Mouse (Mus musculus): ENCODE measurements around the gene Sqor.

The Sqor gene

DNA sequence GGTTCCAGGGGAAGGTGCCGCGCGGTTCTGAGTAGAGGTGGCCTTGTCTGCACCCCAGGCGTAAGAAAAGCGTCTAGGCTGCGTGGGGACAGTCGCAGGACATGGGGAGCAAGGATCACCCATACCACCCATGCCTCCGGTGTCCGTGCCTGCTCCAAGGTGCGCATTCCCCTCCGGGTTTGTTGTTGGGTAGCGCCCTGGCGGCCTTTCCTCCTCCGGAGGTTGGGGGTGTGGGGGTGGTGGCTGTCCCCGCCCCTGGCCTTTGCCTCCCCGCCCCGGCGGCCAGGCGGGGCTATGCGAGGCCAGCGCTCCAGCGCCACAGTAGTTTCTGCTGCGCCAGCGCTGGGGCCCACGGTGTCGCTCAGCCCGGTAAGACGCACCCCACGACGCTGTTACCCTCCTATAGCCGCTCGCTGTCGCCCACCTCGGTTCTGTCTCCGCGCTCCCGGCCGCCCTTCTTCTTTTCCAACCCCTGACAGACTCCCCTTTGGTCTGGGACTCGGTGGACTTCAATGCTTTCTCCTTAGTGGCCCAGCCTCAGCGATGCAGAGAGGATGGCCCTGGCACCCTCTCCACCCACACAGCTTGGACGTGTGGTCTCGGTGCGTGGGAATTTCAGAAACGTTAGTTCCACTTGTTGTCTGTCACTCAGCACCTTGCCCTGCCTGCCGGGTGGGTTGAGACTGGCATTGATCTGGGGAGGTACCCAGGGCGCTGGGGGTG is at the start of gene Sqor:
Gene Sqor (plus strand): TSS at position 167 of the 723 bp plus-strand sequence.
- DNase-seq (ENCODE audit: low read depth), result peak; percentile 31

DNA sequence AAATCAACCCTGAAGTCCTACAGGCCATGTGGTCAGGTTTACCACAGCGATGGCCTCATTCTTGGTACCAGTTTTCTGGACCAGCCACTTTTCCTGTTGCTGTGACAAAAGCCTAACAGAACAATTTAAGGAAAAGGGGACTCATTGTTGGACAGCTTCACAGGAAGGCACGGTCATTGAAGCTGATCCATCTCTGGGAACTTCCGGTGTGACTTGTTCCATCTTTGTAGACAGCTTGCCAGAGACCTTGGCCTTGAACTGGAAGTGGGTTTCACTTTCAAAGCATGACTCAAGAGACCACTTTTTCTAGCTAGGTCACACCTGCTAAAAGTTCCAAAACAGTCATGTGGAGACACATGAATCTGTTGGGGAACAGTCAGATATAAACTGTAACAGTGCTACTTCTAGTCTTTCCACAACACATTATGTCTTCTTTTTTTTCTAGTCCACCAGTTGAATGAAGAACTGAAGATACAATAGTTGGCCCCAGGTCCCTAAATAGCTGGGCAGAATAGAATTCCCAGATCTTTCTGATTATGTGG is 48.7 kb upstream of the Sqor start:
- DNase-seq (ENCODE audit: low read depth), result no peak

DNA sequence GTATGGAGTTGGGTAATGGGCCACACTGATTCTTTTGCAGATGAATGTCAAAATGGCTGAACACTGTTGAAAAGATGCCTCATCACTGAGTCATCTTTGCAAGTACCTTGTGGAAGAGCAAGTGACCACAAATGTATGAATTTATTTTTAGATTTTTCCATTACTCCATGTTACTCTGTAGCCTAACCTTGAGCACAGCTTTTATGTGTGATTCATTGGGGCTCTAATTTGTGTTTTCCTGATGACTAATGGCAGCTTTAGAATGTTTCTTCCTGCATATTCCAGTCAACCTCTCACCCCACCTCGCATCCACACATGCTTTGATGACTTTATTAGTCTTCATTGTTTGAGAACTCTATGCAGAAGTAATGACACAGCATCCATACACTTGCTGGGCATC is 45.8 kb upstream of the Sqor start:
- DNase-seq (ENCODE audit: low read depth), result no peak

DNA sequence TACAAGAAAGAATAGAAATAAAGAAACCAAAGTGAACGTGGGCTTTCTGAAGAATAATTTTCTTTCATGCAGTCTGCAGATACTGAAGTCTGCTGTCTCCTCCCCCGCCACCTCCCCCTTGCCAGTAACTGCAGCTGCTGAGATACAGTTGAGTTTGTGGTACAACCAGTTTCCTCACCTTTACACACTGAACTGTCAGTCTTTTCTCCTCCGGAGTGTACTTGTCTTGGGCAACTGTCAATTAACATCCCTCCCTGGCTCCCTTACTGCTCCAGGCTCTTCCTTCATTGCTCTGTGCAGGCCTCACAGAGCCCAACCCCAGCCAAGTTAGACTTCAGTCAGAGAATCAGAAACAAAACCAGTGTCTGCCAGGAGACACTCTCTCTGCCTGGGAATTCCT is 44.5 kb upstream of the Sqor start:
- DNase-seq (ENCODE audit: low read depth), result no peak

DNA sequence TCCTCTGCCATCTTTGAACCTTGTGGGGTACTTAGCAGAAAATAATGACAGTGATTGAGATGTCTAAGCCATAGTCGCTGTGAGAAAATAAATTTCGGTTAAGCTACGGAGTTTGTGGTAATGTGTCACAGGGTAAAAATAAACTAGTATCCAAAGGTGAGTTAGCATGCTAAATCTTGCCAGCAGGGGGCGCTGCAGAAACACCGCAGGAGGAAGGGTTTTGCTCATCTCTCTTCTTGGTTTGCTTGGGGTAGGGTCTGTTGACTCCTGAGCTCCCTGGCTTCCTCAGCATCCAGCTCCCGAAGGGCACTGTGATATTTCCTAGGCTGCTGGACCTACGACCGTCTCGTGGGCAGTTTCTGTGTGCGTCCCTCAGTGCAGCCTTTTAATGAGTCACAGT is 39.4 kb upstream of the Sqor start:
- DNase-seq (ENCODE audit: low read depth), result no peak

DNA sequence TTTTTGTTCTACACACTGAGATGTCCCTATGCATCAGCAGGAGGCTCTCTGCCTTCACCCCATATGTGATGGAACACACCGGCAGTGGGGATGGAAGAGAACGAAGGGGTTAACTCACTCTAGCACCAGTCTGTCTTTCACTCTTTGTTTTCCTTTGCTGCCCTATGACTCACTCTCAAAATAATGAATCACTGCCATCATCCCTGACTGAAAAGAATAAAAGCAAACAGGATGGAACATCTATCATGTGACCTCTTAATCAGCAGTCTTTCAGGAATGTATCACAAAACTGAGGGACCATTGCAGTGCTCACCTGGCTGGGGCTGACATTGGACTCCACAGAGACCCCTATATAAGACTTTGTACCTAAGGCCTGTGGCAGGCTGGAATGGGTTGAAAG is 33.6 kb upstream of the Sqor start:
- DNase-seq (ENCODE audit: low read depth), result no peak

DNA sequence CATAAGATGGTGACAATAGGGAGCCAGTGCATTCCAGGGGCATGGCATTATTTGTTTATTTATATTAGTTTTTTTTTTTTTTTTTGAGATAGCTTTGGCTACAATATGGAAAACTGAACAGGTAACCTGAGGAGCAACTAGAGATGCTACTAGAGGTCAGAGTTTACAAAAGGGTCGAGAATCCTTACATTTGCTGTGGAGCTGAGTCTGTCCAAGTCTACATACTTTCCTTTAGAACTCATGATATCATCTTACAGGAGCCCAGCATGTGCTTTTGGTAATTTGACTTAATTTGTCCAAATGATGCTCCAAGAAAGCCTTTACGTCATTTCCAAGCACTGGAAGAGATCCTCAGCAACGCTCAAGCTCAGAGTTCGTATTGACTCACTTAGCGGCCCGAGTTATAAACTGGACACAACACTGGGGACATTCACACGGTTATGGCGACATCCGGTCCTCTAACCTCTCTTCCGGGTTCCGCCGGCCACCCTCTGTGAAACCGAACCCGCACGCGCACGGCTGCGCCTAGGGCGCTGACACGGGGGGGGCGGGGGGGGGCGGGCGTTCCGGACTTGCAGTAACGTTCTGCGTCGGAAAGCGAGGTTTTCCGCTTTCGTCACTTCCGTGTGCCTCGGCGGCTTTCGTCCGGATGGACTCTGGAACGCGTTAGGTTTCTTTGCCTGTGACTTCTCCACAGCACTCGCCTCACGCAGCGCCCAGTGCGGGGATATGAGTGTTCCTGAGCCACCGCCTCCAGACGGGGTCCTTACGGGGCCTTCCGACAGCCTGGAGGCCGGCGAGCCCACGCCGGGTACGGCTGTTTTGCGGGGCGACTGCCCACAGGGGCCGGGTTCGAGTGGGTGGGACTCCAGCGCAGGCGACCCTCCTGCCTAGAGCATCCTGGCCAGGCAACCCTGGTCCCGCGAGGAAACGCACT is 26.9 kb upstream of the Sqor start, which contains the start of gene Bloc1s6:
Gene Bloc1s6 (plus strand): TSS at position 610 of the 937 bp plus-strand sequence.
- peak; percentile 84 for DNase-seq (ENCODE audit: low read depth)

DNA sequence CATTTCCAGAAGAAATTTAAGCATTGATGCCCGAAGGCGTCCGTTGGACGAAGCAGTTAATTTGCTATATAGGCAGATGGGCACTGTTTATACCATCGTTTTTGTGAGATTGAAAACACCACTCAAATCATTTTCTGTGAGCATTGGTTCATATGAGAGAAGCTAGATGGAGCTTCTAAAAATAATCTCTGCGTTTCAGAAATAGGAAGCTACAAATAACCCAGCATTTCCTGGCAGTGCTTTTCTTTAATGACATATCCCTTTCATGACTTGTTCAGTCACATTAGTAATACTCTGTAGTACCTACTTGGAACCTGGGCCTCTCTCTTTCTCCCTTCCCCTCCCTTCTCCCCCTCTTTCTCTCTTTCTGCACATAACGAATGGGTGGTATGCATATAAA is 26.0 kb upstream of the Sqor start:
- no peak for DNase-seq (ENCODE audit: low read depth)

DNA sequence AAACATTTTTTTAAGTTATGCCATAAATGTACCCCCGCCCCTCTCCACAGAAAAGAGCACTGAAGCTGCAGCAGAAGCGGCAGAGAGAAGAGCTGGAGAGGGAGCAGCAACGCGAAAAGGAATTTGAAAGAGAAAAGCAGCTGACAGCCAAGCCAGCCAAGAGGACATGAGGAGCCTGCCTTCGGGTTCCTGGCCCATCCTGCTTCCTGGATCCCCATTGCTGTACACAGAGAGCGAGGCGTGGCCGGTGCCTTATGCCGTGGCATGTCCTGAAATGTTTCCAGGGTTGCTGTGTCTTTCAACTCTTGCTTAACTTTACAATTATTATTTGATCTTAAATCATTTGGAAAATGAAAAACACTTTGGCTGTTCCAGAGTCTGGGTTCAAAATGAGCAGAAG is 18.6 kb upstream of the Sqor start:
- no peak for DNase-seq (ENCODE audit: low read depth)

DNA sequence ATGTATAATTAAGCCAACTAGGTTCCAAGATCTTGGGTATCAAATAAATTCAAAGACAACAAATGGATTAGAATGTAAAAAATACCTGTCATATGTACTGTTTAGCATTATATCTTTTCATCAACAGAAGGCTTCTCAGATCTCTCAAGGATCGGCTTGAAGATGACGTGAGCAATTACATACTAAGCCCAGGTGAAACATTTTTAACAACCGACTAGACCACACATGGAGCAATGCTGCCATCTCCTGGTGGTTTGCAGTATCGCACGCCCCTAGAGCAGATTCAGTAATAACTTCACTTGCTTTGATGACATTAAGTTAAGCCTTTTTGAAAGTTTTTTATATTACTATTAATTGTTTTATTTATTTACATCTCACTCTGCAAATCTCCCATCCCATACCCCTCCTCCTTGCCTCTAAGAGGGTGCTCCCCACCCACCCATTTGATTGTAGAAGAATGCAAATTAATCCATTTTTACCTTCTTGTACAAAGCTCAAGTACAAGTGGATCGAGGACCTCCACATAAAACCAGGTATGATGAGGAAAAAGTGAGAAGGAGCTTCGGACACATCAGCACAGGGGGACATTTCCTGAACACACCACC is 11.2 kb upstream of the Sqor start:
- peak; percentile 60 for DNase-seq (ENCODE audit: low read depth)

DNA sequence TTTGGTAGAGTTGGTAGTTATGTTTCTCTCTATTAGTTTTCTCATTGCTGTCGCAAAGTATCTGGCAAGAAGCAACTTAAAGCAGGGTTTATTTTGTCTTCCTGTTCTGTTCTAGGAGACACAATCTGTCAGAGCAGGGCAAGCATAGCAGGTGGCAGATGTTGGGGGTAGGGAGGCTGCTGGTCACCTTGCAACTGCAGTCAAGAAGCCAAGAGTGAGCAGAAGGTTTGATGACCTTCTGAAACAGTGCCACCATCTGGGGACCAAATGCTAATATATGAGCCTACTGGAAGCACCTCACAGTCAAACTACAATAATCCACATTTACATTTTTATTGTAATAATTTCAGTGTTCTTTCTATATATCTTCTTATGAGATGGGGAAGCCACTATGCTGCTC is 5.2 kb upstream of the Sqor start:
- no peak for DNase-seq (ENCODE audit: low read depth)

DNA sequence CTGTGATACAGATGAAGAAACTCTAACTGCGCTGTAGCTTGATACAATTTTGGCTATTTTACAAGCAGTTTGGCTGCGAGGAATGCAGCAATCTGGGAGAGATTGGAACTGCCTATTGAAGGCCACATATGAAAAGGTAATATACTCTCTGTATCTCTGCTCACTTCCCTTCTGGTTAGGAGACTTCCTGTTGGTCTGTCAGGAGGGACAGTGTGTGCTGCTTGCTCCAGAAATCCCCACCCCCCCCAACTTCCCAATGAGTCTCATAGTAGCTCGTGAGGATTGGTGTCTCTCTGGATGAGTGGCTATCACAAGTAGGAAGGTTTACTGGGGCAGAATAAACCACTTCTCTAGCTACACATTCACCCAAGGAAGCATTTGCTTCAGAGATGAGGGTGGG is 2.0 kb upstream of the Sqor start:
- DNase-seq (ENCODE audit: low read depth), result no peak

DNA sequence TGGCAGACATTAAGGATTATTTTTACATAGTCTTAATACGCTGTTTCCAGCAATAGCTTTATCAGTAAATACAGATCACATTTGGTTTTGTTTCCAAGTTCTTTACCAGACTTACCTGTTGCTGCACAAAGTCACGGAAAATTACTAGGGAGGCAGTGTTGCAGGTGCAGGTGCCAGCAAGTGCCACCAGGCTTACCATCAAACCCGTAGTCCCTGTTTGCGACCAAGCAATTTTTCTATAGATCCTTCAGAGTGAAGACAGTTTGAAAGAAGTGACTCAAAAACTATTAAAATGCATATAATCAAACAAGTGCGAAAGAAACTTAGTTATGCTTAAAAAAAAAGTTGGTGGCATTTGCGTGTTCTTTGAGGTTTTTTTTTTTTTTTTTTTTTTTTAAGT is 511 bp upstream of the Sqor start:
- DNase-seq (ENCODE audit: low read depth), result no peak

DNA sequence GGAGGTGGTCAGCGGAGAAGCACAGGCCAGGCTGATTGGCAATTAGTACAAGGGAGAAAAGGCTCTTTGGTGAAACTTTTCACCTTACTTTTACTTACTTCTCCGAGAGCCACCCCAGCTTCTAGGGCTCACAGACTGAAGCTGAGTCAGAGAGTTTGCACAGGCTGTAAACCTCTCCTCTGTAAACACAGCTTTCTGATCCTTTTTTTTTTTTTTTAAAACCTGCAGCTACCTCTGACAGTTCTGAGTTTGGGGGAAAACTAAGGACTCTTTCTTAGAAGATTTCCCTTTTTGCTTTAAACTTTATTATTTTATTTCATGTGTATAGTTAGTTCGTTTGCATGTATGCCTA is 733 bp downstream of the Sqor start:
- DNase-seq (ENCODE audit: low read depth), result no peak

DNA sequence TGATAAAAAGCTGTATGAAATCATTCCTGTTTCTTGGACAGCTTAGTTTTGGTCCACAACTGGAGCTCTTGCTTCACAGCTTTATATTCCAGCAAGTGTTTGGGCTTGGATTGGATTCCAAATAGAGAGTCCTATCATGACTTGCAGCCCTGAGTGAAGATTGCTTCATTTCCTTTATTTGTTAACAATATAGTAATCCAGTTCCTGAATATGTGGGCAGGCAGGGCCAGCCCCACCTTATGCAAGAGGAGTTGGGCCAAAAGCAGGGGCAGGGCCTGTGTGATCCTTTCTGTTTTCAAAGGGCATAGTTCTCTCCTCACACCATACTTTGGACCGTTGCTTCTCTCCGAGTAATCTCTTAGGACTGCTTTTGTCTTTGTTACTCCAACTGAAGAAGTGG is 6.0 kb downstream of the Sqor start:
- DNase-seq (ENCODE audit: low read depth), result no peak

DNA sequence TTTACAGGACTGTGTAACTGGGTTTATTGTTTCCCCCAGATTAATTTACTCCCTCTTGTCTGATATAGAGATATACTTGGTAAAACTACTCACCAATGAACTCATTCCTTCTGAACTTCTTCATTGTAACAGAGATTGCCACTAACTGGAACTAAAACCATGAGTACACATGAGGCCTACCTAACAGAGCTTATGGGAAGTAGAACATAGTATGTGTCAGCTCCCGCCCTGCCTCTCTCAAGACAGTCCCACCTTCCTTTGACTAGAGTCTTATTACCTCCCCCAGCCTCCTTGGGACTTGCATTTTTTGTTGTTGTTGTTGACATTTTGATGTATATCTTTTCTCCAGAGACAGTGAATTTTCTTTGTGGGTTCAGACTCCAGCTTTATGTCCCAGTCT is 7.9 kb downstream of the Sqor start:
- no peak for DNase-seq (ENCODE audit: low read depth)

DNA sequence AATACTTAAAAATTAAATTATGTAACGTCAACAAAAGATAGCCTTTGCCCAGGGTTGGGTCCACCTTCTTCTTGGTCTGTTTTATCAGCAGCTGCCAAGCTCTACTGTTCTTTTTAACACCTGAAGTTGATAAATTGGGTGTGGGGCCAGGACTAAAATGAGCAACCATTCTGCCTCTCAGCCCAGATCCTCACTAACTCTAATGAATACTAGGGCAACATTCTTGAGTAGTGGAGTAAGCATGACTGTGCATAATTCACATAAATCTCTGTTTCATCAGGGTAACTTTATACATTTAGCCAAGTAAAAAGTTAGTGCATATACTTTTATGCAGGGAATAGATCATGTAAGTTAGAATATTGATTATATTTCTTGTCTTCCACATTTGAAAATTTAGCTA is 10.5 kb downstream of the Sqor start:
- no peak for DNase-seq (ENCODE audit: low read depth)

DNA sequence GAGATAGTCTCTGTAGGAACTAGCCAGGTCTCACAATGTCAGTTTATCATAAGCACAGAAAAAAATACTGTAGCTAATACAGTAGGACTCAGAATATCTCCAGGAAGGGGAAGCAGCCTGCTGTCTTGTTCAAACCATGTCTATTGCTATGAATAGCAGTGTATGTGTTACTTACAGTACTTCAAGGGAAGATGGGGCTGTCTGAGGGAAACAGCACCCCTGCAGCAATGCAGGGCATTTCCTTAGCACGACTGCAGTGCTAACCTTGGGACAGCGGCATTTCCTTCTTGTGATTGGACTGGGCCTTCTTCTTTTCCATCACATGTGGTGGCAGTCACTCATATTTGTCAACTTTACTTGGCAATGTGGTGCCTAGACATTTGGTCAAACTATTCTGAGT is 11.8 kb downstream of the Sqor start:
- no peak for DNase-seq (ENCODE audit: low read depth)

DNA sequence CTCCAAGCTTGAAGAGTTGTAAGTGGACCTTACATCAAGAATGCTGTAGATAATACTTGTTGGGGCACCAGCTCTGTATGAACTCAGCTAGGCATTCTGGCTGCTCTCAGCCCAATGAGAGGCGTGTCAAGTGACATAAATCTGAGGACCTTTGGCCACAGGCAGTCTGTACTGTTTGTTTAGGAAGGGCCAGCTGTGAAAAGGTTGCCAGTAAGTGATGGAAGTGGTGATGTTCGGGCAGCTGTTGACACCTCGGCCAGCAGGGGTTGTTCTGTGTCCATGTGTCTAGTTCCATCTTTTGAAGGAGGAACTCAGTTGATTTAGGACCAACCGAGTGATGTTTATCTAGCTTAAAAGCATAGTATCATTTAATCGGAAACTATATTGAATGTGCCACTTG is 14.9 kb downstream of the Sqor start:
- DNase-seq (ENCODE audit: low read depth), result no peak

DNA sequence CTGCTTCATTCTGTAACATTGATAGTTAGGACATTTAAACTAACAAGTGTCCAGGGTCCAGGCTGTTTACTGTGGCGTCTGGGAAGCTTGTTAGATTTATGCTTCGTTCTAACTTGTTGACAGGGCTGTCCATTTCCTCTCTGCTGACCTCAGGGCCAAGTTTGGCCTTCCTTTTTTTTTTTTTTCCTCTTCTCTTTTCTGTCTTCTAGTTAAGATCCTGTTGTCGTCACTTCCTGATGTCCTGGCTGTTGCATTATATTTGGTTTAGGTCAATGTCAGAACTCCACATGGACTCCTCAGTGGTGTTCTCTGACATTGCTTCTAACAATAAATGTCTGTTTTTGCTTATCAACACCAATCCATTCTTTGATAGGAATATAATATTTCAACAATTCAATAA is 15.4 kb downstream of the Sqor start:
- no peak for DNase-seq (ENCODE audit: low read depth)

DNA sequence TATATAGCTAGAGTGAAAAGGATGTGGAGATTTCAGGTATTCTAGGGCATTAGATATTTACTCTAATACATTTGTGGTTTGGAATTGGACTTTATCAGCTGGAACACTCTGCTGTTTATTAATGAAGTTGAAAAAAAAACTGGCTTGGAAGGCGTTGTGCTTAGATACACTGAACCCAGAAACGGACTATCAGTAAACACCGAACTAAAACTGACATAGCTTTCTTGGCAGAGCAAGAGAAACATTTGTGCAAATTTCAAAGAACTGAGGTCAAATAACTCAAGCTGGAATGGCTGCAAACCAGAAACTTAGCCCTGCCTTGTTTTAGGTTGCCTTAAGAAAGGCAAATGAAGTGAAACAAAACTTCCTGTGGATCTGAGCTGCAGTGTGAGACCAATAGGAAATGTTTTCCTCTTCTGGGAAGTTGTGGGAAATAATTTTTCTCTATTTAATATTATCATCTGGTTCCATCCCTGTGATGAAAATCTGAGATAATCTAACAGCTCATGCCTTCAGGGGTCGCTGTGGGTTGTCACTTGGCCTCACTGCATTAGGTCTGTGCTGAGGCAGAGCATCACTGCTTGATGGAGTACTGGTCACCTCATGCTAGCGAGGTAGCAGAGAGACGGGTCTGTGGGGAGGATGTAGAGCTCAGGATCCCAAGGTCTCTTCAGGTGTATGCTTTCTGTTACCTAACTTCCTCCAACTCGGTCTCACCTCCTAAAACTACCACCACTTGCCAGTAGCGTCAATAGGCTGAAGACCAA is 16.7 kb downstream of the Sqor start:
- DNase-seq (ENCODE audit: low read depth), result no peak

DNA sequence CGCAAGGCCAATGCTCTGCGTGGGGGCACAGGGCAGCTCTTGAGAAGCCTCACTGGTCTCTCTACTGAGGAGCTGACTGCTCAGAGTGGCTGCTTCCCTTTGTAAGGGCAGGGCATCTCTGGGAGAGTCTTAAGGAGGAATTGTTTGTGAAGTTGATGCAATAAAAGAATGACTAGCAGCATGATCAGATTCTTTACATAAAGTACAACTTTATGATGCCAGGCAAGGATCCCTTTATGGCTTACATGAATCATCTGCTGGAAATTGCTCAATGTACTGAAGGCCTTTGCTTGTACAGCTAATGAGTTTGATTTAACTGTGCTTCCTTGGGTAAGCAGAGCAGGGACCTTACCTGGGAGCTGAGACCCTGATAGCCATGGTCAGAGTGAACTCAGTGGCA is 18.7 kb downstream of the Sqor start:
- no peak for DNase-seq (ENCODE audit: low read depth)

Data from c-Kit-positive CD71-negative TER-119-negative erythroid progenitor cells, embryonic 14.5 days (primary cell).